Mouse (Mus musculus) testis, postnatal 10 days (tissue): Measurements from ENCODE around the gene Phactr1.

Source experiments
- DNase-seq: peaks from one replicate; pipeline ENCODE4 v3.0.0; 2021; ENCODE audit warnings: low spot score

Phactr1 gene

GRCm38 (mm10) chr13:42759170-42759569 is 78.7 kb downstream of the Phactr1 start:
- DNase-seq, result no peak

- no peak for DNase-seq
Observed at GRCm38 (mm10) chr13:42760907-42761544, 80.6 kb downstream of the Phactr1 start.

GRCm38 (mm10) chr13:42772314-42772713 is 91.9 kb downstream of the Phactr1 start:
- no peak for DNase-seq

GRCm38 (mm10) chr13:42774040-42774439 is 93.6 kb downstream of the Phactr1 start:
- no peak for DNase-seq

- DNase-seq, result no peak
Observed at GRCm38 (mm10) chr13:42782151-42782550, 101.7 kb downstream of the Phactr1 start.

GRCm38 (mm10) chr13:42789221-42789620 is 108.8 kb downstream of the Phactr1 start:
- peak; percentile 57 for DNase-seq

GRCm38 (mm10) chr13:42792279-42792678 is 111.9 kb downstream of the Phactr1 start:
- no peak for DNase-seq

- DNase-seq, result no peak
Observed at GRCm38 (mm10) chr13:42800523-42800922, 120.1 kb downstream of the Phactr1 start.

GRCm38 (mm10) chr13:42804314-42804713 is 123.9 kb downstream of the Phactr1 start:
- DNase-seq, result no peak

- DNase-seq, result peak; percentile 58
Observed at GRCm38 (mm10) chr13:42812762-42813161, 132.3 kb downstream of the Phactr1 start.

GRCm38 (mm10) chr13:42818378-42818777 is 138.0 kb downstream of the Phactr1 start:
- DNase-seq, result peak; percentile 89

GRCm38 (mm10) chr13:42820513-42820912 is 140.1 kb downstream of the Phactr1 start:
- DNase-seq, result peak; percentile 66

GRCm38 (mm10) chr13:42821426-42822106 is 141.1 kb downstream of the Phactr1 start:
- DNase-seq, result peak; percentile 74

GRCm38 (mm10) chr13:42822545-42822944 is 142.1 kb downstream of the Phactr1 start:
- peak; percentile 98 for DNase-seq

- no peak for DNase-seq
Observed at GRCm38 (mm10) chr13:42823875-42824274, 143.5 kb downstream of the Phactr1 start.

- peak; percentile 78 for DNase-seq
Observed at GRCm38 (mm10) chr13:42826602-42827001, 146.2 kb downstream of the Phactr1 start.

GRCm38 (mm10) chr13:42828978-42829377 is 148.6 kb downstream of the Phactr1 start:
- no peak for DNase-seq

- no peak for DNase-seq
Observed at GRCm38 (mm10) chr13:42835441-42835840, 155.0 kb downstream of the Phactr1 start.

GRCm38 (mm10) chr13:42839358-42839757 is 158.9 kb downstream of the Phactr1 start:
- no peak for DNase-seq

GRCm38 (mm10) chr13:42852086-42852485 is 171.7 kb downstream of the Phactr1 start:
- no peak for DNase-seq

- no peak for DNase-seq
Observed at GRCm38 (mm10) chr13:42853900-42854595, 173.6 kb downstream of the Phactr1 start.

- DNase-seq, result peak; percentile 64
Observed at GRCm38 (mm10) chr13:42866162-42866941, 185.9 kb downstream of the Phactr1 start.
